Mouse (Mus musculus): Measurements from ENCODE around the gene Pus1. TPM values are rescaled to one million over a fixed set of nuclear protein-coding genes. Genes with fewer than 3 reads are reported as not detected.
"Not testable (repeated sequence)": the region's sequence is repeated elsewhere in the genome, so short reads cannot be mapped to it uniquely, and the experiment has no call there.

Gene Pus1
- polyA plus RNA-seq, 1 experiment from 2014 or later = 34.3 TPM

GRCm38 (mm10) chr5:110778263-110778662, 2.2 kb downstream of the Pus1 start:
- ATAC-seq (replicated peaks; ENCODE audit: low FRiP score, low read depth) (no peak), DNase-seq (ENCODE audit: low spot score) (no peak)
- Histone ChIP-seq H3K27me3 (ENCODE audit: insufficient read depth, low read length) (no peaks in the 10 kb centered on the region), H3K4me2 (ENCODE audit: low read length) (no peak overlapping the region), H3K9me3 (replicated peaks; ENCODE audit: low read length) (no peaks in the 10 kb centered on the region), H3K4me1 (replicated peaks; ENCODE audit: insufficient read depth, low read length) (peaks cover 8% of the 10 kb centered on the region), H3K4me3 (replicated peaks; ENCODE audit: low read depth, low read length) (no peak overlapping the region), H3K27ac (no peak overlapping the region), H3K9ac (ENCODE audit: low read depth, low read length) (no peak overlapping the region), H3K36me3 (ENCODE audit: insufficient read depth, low read length) (peaks cover 37% of the 10 kb centered on the region)
- WGBS = 82% methylated on average over 12 of the region's 12 CpGs
- TF ChIP-seq CTCF (IDR thresholded peaks at IDR 0.05; ENCODE audit: low read depth) = no peak

- Histone ChIP-seq H3K4me2 (ENCODE audit: low read length) (no peak overlapping the region), H3K36me3 (ENCODE audit: insufficient read depth, low read length) (peaks cover 37% of the 10 kb centered on the region), H3K27ac (no peak overlapping the region), H3K27me3 (ENCODE audit: insufficient read depth, low read length) (no peaks in the 10 kb centered on the region), H3K4me3 (replicated peaks; ENCODE audit: low read depth, low read length) (no peak overlapping the region), H3K4me1 (replicated peaks; ENCODE audit: insufficient read depth, low read length) (peaks cover 8% of the 10 kb centered on the region), H3K9ac (ENCODE audit: low read depth, low read length) (no peak overlapping the region), H3K9me3 (replicated peaks; ENCODE audit: low read length) (no peaks in the 10 kb centered on the region)
- DNase-seq (ENCODE audit: low spot score) (no peak), ATAC-seq (replicated peaks; ENCODE audit: low FRiP score, low read depth) (no peak)
- WGBS = 94% methylated on average over 2 of the region's 2 CpGs
- TF ChIP-seq CTCF (IDR thresholded peaks at IDR 0.05; ENCODE audit: low read depth) = no peak
These were observed 4.3 kb downstream of the Pus1 start for GRCm38 (mm10) chr5:110776141-110776540.

- 93% methylated on average over 11 of the region's 11 CpGs for WGBS
- Histone ChIP-seq H3K4me2 (ENCODE audit: low read length) (no peak overlapping the region), H3K4me1 (replicated peaks; ENCODE audit: insufficient read depth, low read length) (peaks cover 3% of the 10 kb centered on the region), H3K4me3 (replicated peaks; ENCODE audit: low read depth, low read length) (no peak overlapping the region), H3K9ac (ENCODE audit: low read depth, low read length) (no peak overlapping the region), H3K27me3 (ENCODE audit: insufficient read depth, low read length) (no peaks in the 10 kb centered on the region), H3K27ac (no peak overlapping the region), H3K9me3 (replicated peaks; ENCODE audit: low read length) (no peaks in the 10 kb centered on the region), H3K36me3 (ENCODE audit: insufficient read depth, low read length) (peaks cover 37% of the 10 kb centered on the region)
- DNase-seq (ENCODE audit: low spot score) (no peak), ATAC-seq (replicated peaks; ENCODE audit: low FRiP score, low read depth) (no peak)
- no peak for TF ChIP-seq CTCF (IDR thresholded peaks at IDR 0.05; ENCODE audit: low read depth)
These were observed 5.9 kb downstream of the Pus1 start for GRCm38 (mm10) chr5:110774511-110774910.

- not testable (repeated sequence) for H3K27me3 ChIP-seq (ENCODE audit: insufficient read depth, low read length)
- peaks cover 35% of the 10 kb centered on the region for H3K36me3 ChIP-seq (ENCODE audit: insufficient read depth, low read length)
These were observed 7.5 kb downstream of the Pus1 start for GRCm38 (mm10) chr5:110772945-110773344.

GRCm38 (mm10) chr5:110770448-110771158, 9.9 kb downstream of the Pus1 start, which contains the start of gene Ep400:
Gene Ep400, minus strand, starts transcription at chr5:110770717.
- peak within 1 kb of the TSS; percentile 95 for H3K9ac ChIP-seq (ENCODE audit: low read depth, low read length)
- H3K4me1 ChIP-seq (replicated peaks; ENCODE audit: insufficient read depth, low read length) = peaks cover 15% of the 10 kb centered on the region
- peak within 1 kb of the TSS; percentile 90 for H3K4me3 ChIP-seq (replicated peaks; ENCODE audit: low read depth, low read length)
- H3K4me2 ChIP-seq (ENCODE audit: low read length) = peak within 1 kb of the TSS; percentile 67
- DNase-seq (ENCODE audit: low spot score) = peak; percentile 100
- peak; percentile 71 for TF ChIP-seq CTCF (IDR thresholded peaks at IDR 0.05; ENCODE audit: low read depth)
- under 1% methylated on average over 83 of the region's 83 CpGs for WGBS
- H3K27me3 ChIP-seq (ENCODE audit: insufficient read depth, low read length) = no peaks in the 10 kb centered on the region
- peak within 1 kb of the TSS; percentile 98 for H3K27ac ChIP-seq
- H3K9me3 ChIP-seq (replicated peaks; ENCODE audit: low read length) = no peaks in the 10 kb centered on the region
- peak; percentile 98 for ATAC-seq (replicated peaks; ENCODE audit: low FRiP score, low read depth)
- H3K36me3 ChIP-seq (ENCODE audit: insufficient read depth, low read length) = peaks cover 20% of the 10 kb centered on the region

More at GRCm38 (mm10) chr5:110772945-110773344, 7.5 kb downstream of the Pus1 start:
- 94% methylated on average over 9 of the region's 10 CpGs for WGBS
- H3K4me1 ChIP-seq (replicated peaks; ENCODE audit: insufficient read depth, low read length) = peaks cover 15% of the 10 kb centered on the region
- not testable (repeated sequence) for H3K4me3 ChIP-seq (replicated peaks; ENCODE audit: low read depth, low read length); DNase-seq (ENCODE audit: low spot score); ATAC-seq (replicated peaks; ENCODE audit: low FRiP score, low read depth); H3K4me2 ChIP-seq (ENCODE audit: low read length); H3K9me3 ChIP-seq (replicated peaks; ENCODE audit: low read length); H3K9ac ChIP-seq (ENCODE audit: low read depth, low read length); H3K27ac ChIP-seq

- peak overlapping the region; percentile 67 for H3K4me2 ChIP-seq (ENCODE audit: low read length)
- H3K9ac ChIP-seq (ENCODE audit: low read depth, low read length) = peak overlapping the region; percentile 95
- H3K9me3 ChIP-seq (replicated peaks; ENCODE audit: low read length) = no peaks in the 10 kb centered on the region
- ATAC-seq (replicated peaks; ENCODE audit: low FRiP score, low read depth) (peak; percentile 60), DNase-seq (ENCODE audit: low spot score) (peak; percentile 61)
- no peak for TF ChIP-seq CTCF (IDR thresholded peaks at IDR 0.05; ENCODE audit: low read depth)
- H3K4me3 ChIP-seq (replicated peaks; ENCODE audit: low read depth, low read length) = peak overlapping the region; percentile 90
- peak overlapping the region; percentile 98 for H3K27ac ChIP-seq
- 0% methylated on average over 58 of the region's 58 CpGs for WGBS
- H3K27me3 ChIP-seq (ENCODE audit: insufficient read depth, low read length) = no peaks in the 10 kb centered on the region
- H3K36me3 ChIP-seq (ENCODE audit: insufficient read depth, low read length) = peaks cover 15% of the 10 kb centered on the region
- H3K4me1 ChIP-seq (replicated peaks; ENCODE audit: insufficient read depth, low read length) = peaks cover 15% of the 10 kb centered on the region
These were observed 10.4 kb downstream of the Pus1 start for GRCm38 (mm10) chr5:110770031-110770445.
